Comparison of ENCODE assay signal across 25 mouse cellular contexts in the genomic region with DNA sequence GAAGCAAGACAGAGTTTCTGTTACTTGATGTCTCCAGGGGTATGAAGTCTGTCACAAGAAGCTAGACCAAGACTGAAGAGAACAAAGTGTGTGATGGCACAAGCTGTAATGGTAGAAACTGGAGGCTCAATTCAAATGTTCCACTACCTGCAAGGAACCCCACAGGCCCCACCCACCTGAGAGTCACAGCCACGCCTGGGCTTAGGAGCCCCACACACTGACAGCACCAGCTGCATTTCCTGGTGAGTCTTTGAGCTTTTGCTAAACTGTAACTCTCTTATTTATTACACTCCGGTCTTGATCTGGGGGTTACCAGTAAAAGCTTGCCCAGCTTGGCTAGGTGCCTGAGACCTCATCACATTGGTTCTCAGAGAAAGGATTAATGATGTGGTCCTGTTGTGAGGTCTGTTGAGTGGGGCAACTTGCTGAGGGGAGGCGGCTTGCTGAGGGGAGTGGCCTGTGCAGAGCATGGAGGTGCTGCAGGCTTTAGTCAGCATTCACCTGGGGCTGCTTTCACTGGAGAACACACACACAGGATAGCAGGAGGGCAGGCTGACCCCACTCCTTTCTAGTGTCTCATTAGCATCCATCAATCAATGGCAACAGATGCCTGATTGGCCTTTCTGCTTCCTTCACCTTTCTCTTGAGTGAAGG. TPM values are rescaled to one million over a fixed set of nuclear protein-coding genes. Genes with fewer than 3 reads are reported as not detected.
DNase-seq lines count a peak whose midpoint lies in the region; ATAC-seq lines count a peak whose summit lies in the region.
"Had no signal": no experiment of that assay in that cellular context is flagged by ENCODE, and none has a peak within 500 bp of the region (broad histone marks: within the 10 kb centered on the region; RNA-seq: fewer than 3 reads in every experiment).

No protein-coding gene starts in this region.

- ATAC-seq in CD4-positive, CD25-positive, alpha-beta regulatory T cell, adult 4 months = peak; percentile 74
- peak; percentile 28; the same call in 1 of the 2 replicates for ATAC-seq in stomach, embryonic 15.5 days (ENCODE audit: insufficient read depth, low FRiP score, low read depth)
- ATAC-seq: forebrain, embryonic 13.5 days had no signal

- no peaks in the 10 kb centered on the region for H3K27me3 ChIP-seq in stomach, embryonic 15.5 days (replicated peaks)
- H3K27me3 ChIP-seq: embryonic facial prominence, embryonic 12.5 days; forebrain, embryonic 13.5 days; heart, embryonic 13.5 days; hindbrain, embryonic 13.5 days; kidney, embryonic 15.5 days; liver, embryonic 13.5 days; midbrain, embryonic 12.5 days; neural tube, embryonic 15.5 days had no signal

- no peaks in the 10 kb centered on the region for H3K4me1 ChIP-seq in stomach, embryonic 15.5 days
- H3K4me1 ChIP-seq: embryonic facial prominence, embryonic 12.5 days; heart, embryonic 13.5 days; kidney, embryonic 15.5 days; liver, embryonic 13.5 days had no signal

- no peak overlapping the region for H3K9ac ChIP-seq in stomach, embryonic 15.5 days
- H3K9ac ChIP-seq: embryonic facial prominence, embryonic 12.5 days; forebrain, embryonic 13.5 days; heart, embryonic 13.5 days; hindbrain, embryonic 13.5 days; kidney, embryonic 15.5 days; liver, embryonic 13.5 days; midbrain, embryonic 12.5 days; neural tube, embryonic 15.5 days had no signal

- peaks cover 5% of the 10 kb centered on the region; the same call in 1 of the 2 replicates for H3K36me3 ChIP-seq in stomach, embryonic 15.5 days

- H3K4me2 ChIP-seq in stomach, embryonic 15.5 days = no peak overlapping the region
- H3K4me2 ChIP-seq: embryonic facial prominence, embryonic 12.5 days; forebrain, embryonic 13.5 days; heart, embryonic 13.5 days; hindbrain, embryonic 13.5 days; kidney, embryonic 15.5 days; liver, embryonic 13.5 days; midbrain, embryonic 12.5 days; neural tube, embryonic 15.5 days had no signal

- DNase-seq in left cerebral cortex, postnatal 4 days = peak; percentile 20
- DNase-seq in left cerebral cortex, adult 11 months (ENCODE audit: low spot score) = no peak
- DNase-seq in induced T-regulatory cell, adult 2 months (ENCODE audit: low read depth) = peak; percentile 18
- DNase-seq in gastrocnemius, adult 18-20 months (ENCODE audit: low spot score) = no peak
- no peak for DNase-seq in layer of hippocampus, postnatal 36 days
- no peak for DNase-seq in ovary, postnatal 36 days (ENCODE audit: low spot score)
- DNase-seq: adrenal gland, postnatal 25 days; cerebellum, adult 9-10 months; gastrocnemius, adult 2 months; heart, adult 18-20 months; heart, postnatal 14 days; kidney, postnatal 36 days; liver, embryonic 13.5 days; lung, adult 2 months; lung, postnatal 14 days had no signal

- H3K4me3 ChIP-seq in stomach, embryonic 15.5 days (replicated peaks) = no peak overlapping the region
- H3K4me3 ChIP-seq: embryonic facial prominence, embryonic 12.5 days; erythroblast, embryonic 14.5 days; forebrain, embryonic 13.5 days; gastrocnemius, adult 2 months; heart, embryonic 13.5 days; hindbrain, embryonic 13.5 days; kidney, embryonic 15.5 days; liver, embryonic 13.5 days; midbrain, embryonic 12.5 days; neural tube, embryonic 15.5 days had no signal

- no peak overlapping the region for H3K27ac ChIP-seq in stomach, embryonic 15.5 days
- H3K27ac ChIP-seq: embryonic facial prominence, embryonic 12.5 days; forebrain, embryonic 13.5 days; gastrocnemius, adult 2 months; heart, embryonic 13.5 days; hindbrain, embryonic 13.5 days; kidney, embryonic 15.5 days; liver, embryonic 13.5 days; midbrain, embryonic 12.5 days; neural tube, embryonic 15.5 days had no signal

- H3K9me3 ChIP-seq in stomach, embryonic 15.5 days = no peaks in the 10 kb centered on the region
- H3K9me3 ChIP-seq: embryonic facial prominence, embryonic 12.5 days; forebrain, embryonic 13.5 days; heart, embryonic 13.5 days; hindbrain, embryonic 13.5 days; kidney, embryonic 15.5 days; liver, embryonic 13.5 days; midbrain, embryonic 12.5 days; neural tube, embryonic 15.5 days had no signal

- intact Hi-C loops in left cerebral cortex, postnatal 4 days (cut with DNase I) = no loop called here

- WGBS in stomach, embryonic 15.5 days = 35% methylated on average over 3 of the region's 3 CpGs

RNA-seq across cellular contexts. Expression of gene Med10, which starts 19.1 kb away (rescaled TPM):
- 10 to 100 TPM; 69.0 to 79.9 TPM for total RNA-seq in left cerebral cortex, postnatal 4 days (2021)
- polyA plus RNA-seq in CD4-positive, CD25-positive, alpha-beta regulatory T cell, adult 4 months (2017; shearing (Covaris generic)) = 100 to 1,000 TPM; 160 to 164 TPM
- 139 and 140 TPM in 2 replicates for polyA plus RNA-seq in stomach, embryonic 15.5 days (2015; fragmentation: Nextera tagmentation; extraction: Ambion mirVana)
- total RNA-seq in gastrocnemius, adult 18-20 months (2021) = 10 to 100 TPM; 10.7 to 11.2 TPM
- total RNA-seq in layer of hippocampus, postnatal 36 days (2021) = 10 to 100 TPM; 60.2 to 63.5 TPM

Comparison
In these comparisons a context has a peak if more than half of its experiments do, and no peak if none do; other contexts are left out.
1. DNase-seq: peak in left cerebral cortex, postnatal 4 days (single experiment) and induced T-regulatory cell, adult 2 months (single experiment); none in left cerebral cortex, adult 11 months (single experiment), gastrocnemius, adult 18-20 months (single experiment), layer of hippocampus, postnatal 36 days (0 of 2) and ovary, postnatal 36 days (single experiment).
2. RNA of gene Med10, which starts 19.1 kb away (total RNA-seq): 69.0 to 79.9 TPM in left cerebral cortex, postnatal 4 days and 60.2 to 63.5 TPM in layer of hippocampus, postnatal 36 days; 10.7 to 11.2 TPM in gastrocnemius, adult 18-20 months; every median in the first group is over 4 times any median in the second.